Mouse (Mus musculus) MEL (cell line): Measurements from ENCODE around the gene Tead1. TPM values are rescaled to one million over a fixed set of nuclear protein-coding genes. Genes with fewer than 3 reads are reported as not detected.

Experiments used
- DNase-seq: peaks from one replicate; pipeline ENCODE4 v3.0.0; 2011; ENCODE audit warnings: low read depth, low spot score
- H3K27ac ChIP-seq: 2 replicates; pipeline ENCODE4 v1.5.1; 2012; ENCODE audit warnings: low read depth, mild to moderate bottlenecking, control low read depth, low read length, moderate library complexity; ENCODE audit not compliant: control insufficient read depth
- H3K27me3 ChIP-seq, 2 experiments: fragments of 150-350 bp in 1 of 2; sonication (generic) in 1 of 2; 2 replicates each; pipeline ENCODE4 v1.6.1; 2012; ENCODE audit warnings: low read length in 2 of 2, mild to moderate bottlenecking in 2 of 2, improper control_type of control experiment in 1 of 2, moderate library complexity in 1 of 2; ENCODE audit not compliant: insufficient read depth in 2 of 2, control insufficient read depth in 1 of 2
- H3K36me3 ChIP-seq, 2 experiments: 2 replicates each; pipeline ENCODE4 v1.6.1; 2012 to 2014; ENCODE audit warnings: low read length in 2 of 2, improper control_type of control experiment in 1 of 2, inconsistent platforms in 1 of 2, mild to moderate bottlenecking in 1 of 2; ENCODE audit not compliant: insufficient read depth in 2 of 2, control insufficient read depth in 1 of 2
- H3K4me1 ChIP-seq, 2 experiments: fragments of 150-350 bp in 1 of 2; sonication (generic) in 1 of 2; 2 replicates each; pipeline ENCODE4 v1.6.1; 2012; ENCODE audit warnings: low read length in 2 of 2, improper control_type of control experiment in 1 of 2, mild to moderate bottlenecking in 1 of 2; ENCODE audit not compliant: insufficient read depth in 2 of 2, control insufficient read depth in 1 of 2
- H3K4me3 ChIP-seq, 2 experiments: fragments of 150-350 bp in 1 of 2; sonication (generic) in 1 of 2; 2 replicates each; pipeline ENCODE4 v1.5.1; 2012; ENCODE audit warnings: low read depth in 2 of 2, low read length in 2 of 2, mild to moderate bottlenecking in 2 of 2, moderate library complexity in 2 of 2, control low read depth in 1 of 2, improper control_type of control experiment in 1 of 2; ENCODE audit not compliant: control insufficient read depth in 1 of 2, insufficient read depth in 1 of 2
- H3K79me2 ChIP-seq: 2 replicates; pipeline ENCODE4 v1.6.1; 2012; ENCODE audit warnings: mild to moderate bottlenecking, low read length, moderate library complexity; ENCODE audit not compliant: control insufficient read depth, poor library complexity, insufficient read depth
- H3K9ac ChIP-seq: 2 replicates; pipeline ENCODE4 v1.6.1; 2012; ENCODE audit warnings: low read depth, mild to moderate bottlenecking, control low read depth, low read length, moderate library complexity; ENCODE audit not compliant: control insufficient read depth, poor library complexity, severe bottlenecking
- H3K9me3 ChIP-seq: fragments of 150-350 bp; sonication (generic); replicated peaks from 2 replicates; pipeline ENCODE4 v1.6.1; 2012; ENCODE audit warnings: mild to moderate bottlenecking, low read length, improper control_type of control experiment, moderate library complexity; ENCODE audit not compliant: insufficient read depth
- BHLHE40 ChIP-seq: IDR thresholded peaks from 2 replicates; pipeline ENCODE4 v1.6.1; 2012; ENCODE audit warnings: low read depth, mild to moderate bottlenecking, inconsistent platforms, low read length, improper control_type of control experiment, borderline replicate concordance
- CHD2 ChIP-seq: IDR thresholded peaks from 2 replicates; pipeline ENCODE4 v1.6.1; 2011; ENCODE audit warnings: low read length, improper control_type of control experiment
- EP300 ChIP-seq, 2 experiments: IDR thresholded peaks; 2 replicates each; pipeline ENCODE4 v1.6.1; 2011; ENCODE audit warnings: improper control_type of control experiment in 2 of 2, low read length in 2 of 2, low read depth in 1 of 2, mild to moderate bottlenecking in 1 of 2
- GATA1 ChIP-seq: IDR thresholded peaks from 2 replicates; pipeline ENCODE4 v1.6.1; 2011; ENCODE audit warnings: low read depth, low read length, improper control_type of control experiment
- KAT2A ChIP-seq: conservative IDR thresholded peaks from 2 replicates; pipeline ENCODE4 v1.6.1; 2012; ENCODE audit warnings: low read depth, low read length, improper control_type of control experiment, inconsistent platforms
- MAX ChIP-seq: IDR thresholded peaks from 2 replicates; pipeline ENCODE4 v1.6.1; 2011; ENCODE audit warnings: low read length, improper control_type of control experiment
- MAZ ChIP-seq: IDR thresholded peaks from 2 replicates; pipeline ENCODE4 v1.6.1; 2012; ENCODE audit warnings: low read depth, mild to moderate bottlenecking, inconsistent platforms, low read length, improper control_type of control experiment
- MXI1 ChIP-seq: IDR thresholded peaks from 2 replicates; pipeline ENCODE4 v1.6.1; 2011; ENCODE audit warnings: mild to moderate bottlenecking, low read depth, low read length, improper control_type of control experiment
- NRF1 ChIP-seq: IDR thresholded peaks from 2 replicates; pipeline ENCODE4 v1.6.1; 2014; ENCODE audit warnings: low read depth, mild to moderate bottlenecking, inconsistent platforms, low read length, improper control_type of control experiment, moderate library complexity; ENCODE audit not compliant: poor library complexity, insufficient read depth, severe bottlenecking
- POLR2AphosphoS2 ChIP-seq: IDR thresholded peaks from 2 replicates; pipeline ENCODE4 v1.6.1; 2011; ENCODE audit warnings: low read length, improper control_type of control experiment
- RAD21 ChIP-seq: IDR thresholded peaks from 2 replicates; pipeline ENCODE4 v1.6.1; 2011; ENCODE audit warnings: mild to moderate bottlenecking, low read depth, low read length, improper control_type of control experiment
- RCOR1 ChIP-seq: IDR thresholded peaks from 2 replicates; pipeline ENCODE4 v1.6.1; 2012; ENCODE audit warnings: low read depth, mild to moderate bottlenecking, inconsistent platforms, low read length, improper control_type of control experiment
- TAL1 ChIP-seq: IDR thresholded peaks from 2 replicates; pipeline ENCODE4 v1.6.1; 2012; ENCODE audit warnings: mild to moderate bottlenecking, inconsistent platforms, low read length, moderate library complexity, mixed read lengths
- TCF12 ChIP-seq: IDR thresholded peaks from 2 replicates; pipeline ENCODE4 v1.6.1; 2014; ENCODE audit warnings: low read depth, mild to moderate bottlenecking, inconsistent platforms, low read length, improper control_type of control experiment, moderate library complexity
- UBTF ChIP-seq: IDR thresholded peaks from 2 replicates; pipeline ENCODE4 v1.6.1; 2012; ENCODE audit warnings: low read depth, mild to moderate bottlenecking, inconsistent platforms, low read length, improper control_type of control experiment, moderate library complexity, borderline replicate concordance; ENCODE audit not compliant: insufficient read depth
- USF2 ChIP-seq, 2 experiments: IDR thresholded peaks; 2 replicates each; pipeline ENCODE4 v1.6.1; 2011 to 2012; ENCODE audit warnings: improper control_type of control experiment in 2 of 2, low read length in 2 of 2, borderline replicate concordance in 1 of 2, inconsistent platforms in 1 of 2, low read depth in 1 of 2, mild to moderate bottlenecking in 1 of 2; ENCODE audit not compliant: insufficient read depth in 1 of 2
- ZC3H11A ChIP-seq: IDR thresholded peaks from 2 replicates; pipeline ENCODE4 v1.6.1; 2012; ENCODE audit warnings: low read depth, mild to moderate bottlenecking, inconsistent platforms, low read length, improper control_type of control experiment
- ZKSCAN1 ChIP-seq: IDR thresholded peaks from 2 replicates; pipeline ENCODE4 v1.6.1; 2012; ENCODE audit warnings: low read depth, mild to moderate bottlenecking, inconsistent platforms, low read length, improper control_type of control experiment, moderate library complexity
- polyA plus RNA-seq, 2 experiments: library from polyadenylated mRNA; stranded (reverse) in 1 of 2; unstranded in 1 of 2; fragments of >175 nt in 1 of 2; fragments of >200 nt in 1 of 2; gene quantifications; 2 replicates each; pipeline versions ENCODE4 v1.2.1 to v1.2.4; 2012; ENCODE audit warnings: low replicate concordance in 2 of 2, low read depth in 1 of 2; ENCODE audit not compliant: insufficient read length in 2 of 2, insufficient read depth in 1 of 2, missing spikeins in 1 of 2
- total RNA-seq: library from RNA; depleted of rRNA; stranded (reverse); fragments of 300-350 nt; gene quantifications from 2 replicates; pipeline ENCODE4 v1.2.3, GENCODE M21; 2012

Tead1 gene
- total and polyA plus RNA-seq, 3 experiments: not detected

- Histone ChIP-seq H3K79me2 (no peaks in the 10 kb centered on the region), H3K9me3 (no peaks in the 10 kb centered on the region), H3K27me3 (no peaks in the 10 kb centered on the region), H3K4me3 (no peak overlapping the region), H3K4me1 (no peaks in the 10 kb centered on the region), H3K9ac (no peak overlapping the region), H3K36me3 (no peaks in the 10 kb centered on the region), H3K27ac (no peak overlapping the region)
- no peak for TF ChIP-seq MXI1
- TF ChIP-seq POLR2AphosphoS2: no peak
- no peak for TF ChIP-seq ZC3H11A
- no peak for TF ChIP-seq CHD2
- TF ChIP-seq EP300 (IDR thresholded peaks at IDR 0.05; ENCODE audit: low read depth in 1 of 2, low read length in 2 of 2): no peak
- TF ChIP-seq MAZ: no peak
- TF ChIP-seq MAX: no peak
- no peak for TF ChIP-seq TCF12
- no peak for TF ChIP-seq NRF1
- no peak for TF ChIP-seq GATA1
- no peak for TF ChIP-seq KAT2A
- no peak for DNase-seq
Measured at GRCm38 (mm10) chr7:112942567-112942966, 263.4 kb downstream of the Tead1 start.

DNA sequence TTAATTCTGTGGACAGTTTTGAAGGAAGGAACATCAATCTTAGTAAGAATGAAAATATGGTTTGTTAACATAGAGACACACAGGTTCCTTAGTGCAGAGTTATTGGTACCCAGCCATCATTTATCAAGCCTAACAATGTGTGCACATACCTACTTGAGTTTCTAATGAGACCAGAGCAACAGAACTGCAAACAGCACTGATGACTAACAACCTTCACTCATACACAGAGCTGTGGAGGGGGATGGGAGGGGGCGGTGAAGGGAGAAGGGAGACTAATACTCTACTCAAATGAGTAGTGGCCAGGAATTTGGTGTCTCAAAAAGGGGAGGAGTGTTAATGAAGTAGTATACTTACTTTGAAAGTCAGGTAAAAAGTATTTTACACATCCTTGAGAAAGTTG is 263.9 kb downstream of the Tead1 start:
- Histone ChIP-seq H3K79me2 (no peaks in the 10 kb centered on the region), H3K27me3 (no peaks in the 10 kb centered on the region), H3K27ac (no peak overlapping the region)
- TF ChIP-seq RCOR1 (no peak), USF2 (IDR thresholded peaks at IDR 0.05; ENCODE audit: borderline replicate concordance in 1 of 2, insufficient read depth in 1 of 2, low read depth in 1 of 2, low read length in 2 of 2) (no peak), UBTF (no peak), TAL1 (no peak), ZKSCAN1 (no peak), BHLHE40 (no peak), RAD21 (no peak), MAZ (no peak), NRF1 (no peak)
- TF ChIP-seq, all 39 proteins: peak for 0
- DNase-seq: no peak
- Histone ChIP-seq H3K9me3 (no peaks in the 10 kb centered on the region), H3K4me3 (no peak overlapping the region), H3K9ac (no peak overlapping the region), H3K4me1 (no peaks in the 10 kb centered on the region), H3K36me3 (no peaks in the 10 kb centered on the region)
